Mouse (Mus musculus) stomach, embryonic 14.5 days (tissue): ENCODE data around the gene Pdlim4. TPM values are rescaled to one million over a fixed set of nuclear protein-coding genes. Genes with fewer than 3 reads are reported as not detected.

Experiments
- ATAC-seq: fragments of 200-750 bp; cut with Nextera tagmentation; 2 replicates; pipeline ENCODE4 v1.8.0; 2017; ENCODE audit warnings: low read depth, moderate TSS enrichment; ENCODE audit not compliant: insufficient number of reproducible peaks, insufficient read depth, low FRiP score
- H3K27ac ChIP-seq: fragments of 300-500 bp; sonication (generic); 2 replicates; pipeline ENCODE4 v1.5.1; 2014; ENCODE audit warnings: mild to moderate bottlenecking, low read length, moderate library complexity, mixed read lengths
- H3K27me3 ChIP-seq: fragments of 300-500 bp; sonication (generic); 2 replicates; pipeline ENCODE4 v1.6.1; 2014; ENCODE audit warnings: low read length, control low read depth, mixed read lengths; ENCODE audit not compliant: control insufficient read depth, insufficient read depth
- H3K36me3 ChIP-seq: fragments of 300-500 bp; sonication (generic); 2 replicates; pipeline ENCODE4 v1.6.1; 2014; ENCODE audit warnings: mild to moderate bottlenecking, control low read depth, low read length, moderate library complexity, mixed read lengths; ENCODE audit not compliant: control insufficient read depth, insufficient read depth
- H3K4me1 ChIP-seq: fragments of 300-500 bp; sonication (generic); 2 replicates; pipeline ENCODE4 v1.6.1; 2014; ENCODE audit warnings: low read length, control low read depth, mixed read lengths; ENCODE audit not compliant: control insufficient read depth, insufficient read depth
- H3K4me2 ChIP-seq: fragments of 300-500 bp; sonication (generic); replicated peaks from 2 replicates; pipeline ENCODE4 v1.6.1; 2014; ENCODE audit warnings: low read depth, low read length, control low read depth
- H3K4me3 ChIP-seq: fragments of 300-500 bp; sonication (generic); 2 replicates; pipeline ENCODE4 v1.5.1; 2014; ENCODE audit warnings: low read depth, low read length, control low read depth
- H3K9ac ChIP-seq: fragments of 300-500 bp; sonication (generic); replicated peaks from 2 replicates; pipeline ENCODE4 v1.6.1; 2014; ENCODE audit warnings: low read depth, mild to moderate bottlenecking, control low read depth, low read length, moderate library complexity, mixed read lengths
- H3K9me3 ChIP-seq: fragments of 300-500 bp; sonication (generic); 2 replicates; pipeline ENCODE4 v1.6.1; 2016; ENCODE audit warnings: low read depth, low read length, control low read depth; ENCODE audit not compliant: control insufficient read depth
- WGBS: fragments of 180-500 bp; shearing (Covaris S2); extraction: QIAGEN DNeasy Blood & Tissue Kit; methylation state at CpG from one replicate; pipeline ENCODE4 v1.1.7; 2014; 5-methylcytosine and 5-hydroxymethylcytosine counted together
- polyA plus RNA-seq: library from polyadenylated mRNA; unstranded; fragments of >200 nt; fragmentation: Nextera tagmentation; extraction: Ambion mirVana; gene quantifications from 2 replicates; pipeline ENCODE4 v1.2.1, GENCODE M21; 2014

The Pdlim4 gene
- polyA plus RNA-seq, 1 experiment from 2014 or later: 76.7 TPM

DNA sequence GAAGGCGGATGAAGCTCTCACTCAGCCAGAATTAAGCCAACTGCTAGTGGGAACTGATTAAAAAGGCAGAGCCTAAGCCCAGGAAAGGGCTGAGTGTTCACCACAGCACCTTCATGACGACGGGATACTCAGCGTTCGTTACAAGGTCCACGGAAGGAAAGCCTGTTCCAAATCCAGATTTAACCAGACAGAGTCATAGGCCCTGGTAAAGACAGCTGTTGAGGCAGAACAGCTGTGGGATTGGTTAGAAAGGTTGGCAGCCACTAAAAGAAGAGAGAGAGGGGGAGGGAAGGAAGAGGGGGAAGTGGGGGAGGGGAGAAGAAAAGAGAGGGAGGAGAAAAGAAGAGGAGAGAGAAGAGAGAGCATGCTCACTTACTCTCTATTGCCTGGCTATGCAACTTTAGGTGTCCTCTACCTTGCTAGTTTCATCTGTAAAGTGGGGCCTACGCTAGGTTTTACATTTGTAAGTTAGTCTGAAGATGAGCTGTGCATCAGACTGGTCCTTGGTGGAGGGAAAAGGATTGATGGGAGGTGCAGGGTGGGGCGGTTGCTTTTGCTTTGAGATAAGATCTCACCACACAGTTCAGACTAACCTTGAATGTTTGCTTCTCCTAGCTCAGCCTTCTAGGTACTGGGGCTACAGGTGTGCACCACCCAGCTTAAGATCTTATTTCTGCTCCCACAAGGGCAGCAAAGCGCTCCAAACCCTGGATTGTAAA, 5.9 kb downstream of the Pdlim4 start:
- no peak for ATAC-seq
- peak overlapping the region; percentile 61 for H3K27ac ChIP-seq
- H3K9ac ChIP-seq: no peak overlapping the region
- H3K9me3 ChIP-seq: no peaks in the 10 kb centered on the region
- H3K4me2 ChIP-seq: no peak overlapping the region
- WGBS: 51% methylated on average over 9 of the region's 9 CpGs
- H3K36me3 ChIP-seq: no peaks in the 10 kb centered on the region; the same call in 1 of the 2 replicates
- no peaks in the 10 kb centered on the region for H3K27me3 ChIP-seq
- H3K4me1 ChIP-seq: peaks cover 47% of the 10 kb centered on the region; the same call in 1 of the 2 replicates
- no peak overlapping the region for H3K4me3 ChIP-seq

DNA sequence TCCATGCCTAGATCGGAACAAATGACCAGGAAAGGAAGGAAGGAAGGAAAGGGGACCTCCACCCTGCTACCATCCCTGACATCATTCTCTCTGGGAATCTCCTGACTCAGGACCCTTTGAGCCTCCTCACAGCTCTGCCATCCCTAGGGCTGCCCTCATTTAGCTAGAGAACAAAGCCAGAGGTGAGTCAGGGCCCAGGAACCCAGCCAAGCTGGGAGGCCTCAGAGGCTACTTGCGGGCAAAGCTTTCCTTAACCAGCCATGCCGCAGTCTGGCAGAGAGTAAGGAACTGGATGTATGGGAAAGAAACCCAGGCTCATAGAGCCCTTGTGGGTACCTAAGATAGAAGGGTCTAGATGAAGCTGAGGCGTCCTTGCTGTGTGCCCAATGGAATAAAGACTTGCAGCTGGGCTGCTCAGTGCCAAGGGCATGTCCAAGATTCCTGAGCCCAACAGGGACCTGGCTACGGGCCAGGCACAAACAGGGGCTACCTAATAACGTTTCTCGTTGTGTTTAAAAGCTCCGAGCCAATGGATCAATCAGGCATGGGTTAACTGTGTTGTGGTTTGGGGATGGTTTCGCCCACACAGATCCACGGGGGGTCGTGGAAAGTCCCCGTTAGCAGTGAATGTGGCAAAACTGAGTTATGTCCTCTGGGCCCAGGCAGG, 6.6 kb downstream of the Pdlim4 start:
- Histone ChIP-seq H3K9ac (no peak overlapping the region), H3K27me3 (no peaks in the 10 kb centered on the region), H3K36me3 (no peaks in the 10 kb centered on the region; the same call in 1 of the 2 replicates), H3K4me2 (no peak overlapping the region), H3K4me1 (peaks cover 46% of the 10 kb centered on the region), H3K9me3 (no peaks in the 10 kb centered on the region), H3K4me3 (no peak overlapping the region), H3K27ac (peak overlapping the region; percentile 61)
- ATAC-seq: no peak
- 67% methylated on average over 12 of the region's 12 CpGs for WGBS

DNA sequence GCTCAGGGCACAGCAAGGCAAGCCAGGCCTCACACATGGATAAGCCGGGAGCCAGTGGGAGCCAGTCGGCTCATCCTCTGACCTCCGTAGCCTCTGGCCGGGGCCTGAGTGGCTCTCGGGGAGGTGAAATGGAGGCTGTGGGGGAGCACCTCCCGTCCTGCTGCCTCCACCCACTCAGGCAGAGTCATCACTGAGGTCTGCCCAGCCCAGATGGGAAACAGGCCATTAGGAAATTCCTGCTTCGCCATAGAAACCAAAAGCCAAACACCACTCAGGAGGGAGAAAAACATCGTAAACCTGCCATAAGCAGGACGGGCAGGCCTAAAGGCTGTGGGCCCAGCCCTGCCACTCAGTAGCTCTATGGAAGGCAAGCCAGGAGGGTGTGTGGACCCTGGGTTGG, 8.5 kb downstream of the Pdlim4 start:
- WGBS: 21% methylated on average over 9 of the region's 9 CpGs
- no peaks in the 10 kb centered on the region for H3K9me3 ChIP-seq
- no peak overlapping the region; the same call in 1 of the 2 replicates for H3K27ac ChIP-seq
- H3K4me2 ChIP-seq: no peak overlapping the region
- H3K27me3 ChIP-seq: no peaks in the 10 kb centered on the region
- no peak for ATAC-seq
- H3K9ac ChIP-seq: no peak overlapping the region
- peaks cover 4% of the 10 kb centered on the region; the same call in 1 of the 2 replicates for H3K36me3 ChIP-seq
- H3K4me1 ChIP-seq: peaks cover 38% of the 10 kb centered on the region
- no peak overlapping the region for H3K4me3 ChIP-seq

DNA sequence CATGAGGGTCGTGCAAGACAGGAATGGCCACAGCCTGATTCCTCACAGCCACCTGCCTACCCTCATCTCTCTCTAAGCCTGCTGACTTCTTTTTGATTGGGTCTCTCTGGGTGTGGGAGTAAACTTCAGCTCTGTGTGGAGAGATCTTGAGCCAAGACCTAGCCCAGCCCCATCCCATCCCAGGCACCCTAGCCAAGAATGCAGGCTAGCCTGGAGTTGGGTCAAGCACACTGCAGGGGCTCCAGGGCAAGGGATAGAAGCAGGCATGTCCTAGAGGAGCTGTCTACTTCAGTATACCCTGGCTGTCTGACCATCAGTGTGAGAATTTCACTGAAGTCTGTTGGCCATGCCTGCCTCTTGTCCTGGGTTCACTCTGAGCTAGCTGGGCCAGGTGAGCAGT, 9.3 kb downstream of the Pdlim4 start:
- WGBS: 29% methylated on average over 1 of the region's 1 CpGs
- H3K27ac ChIP-seq: no peak overlapping the region
- H3K4me3 ChIP-seq: no peak overlapping the region
- no peaks in the 10 kb centered on the region for H3K27me3 ChIP-seq
- ATAC-seq: no peak
- H3K36me3 ChIP-seq: peaks cover 4% of the 10 kb centered on the region; the same call in 1 of the 2 replicates
- H3K4me1 ChIP-seq: peaks cover 38% of the 10 kb centered on the region
- H3K9me3 ChIP-seq: no peaks in the 10 kb centered on the region
- no peak overlapping the region for H3K9ac ChIP-seq
- no peak overlapping the region for H3K4me2 ChIP-seq

DNA sequence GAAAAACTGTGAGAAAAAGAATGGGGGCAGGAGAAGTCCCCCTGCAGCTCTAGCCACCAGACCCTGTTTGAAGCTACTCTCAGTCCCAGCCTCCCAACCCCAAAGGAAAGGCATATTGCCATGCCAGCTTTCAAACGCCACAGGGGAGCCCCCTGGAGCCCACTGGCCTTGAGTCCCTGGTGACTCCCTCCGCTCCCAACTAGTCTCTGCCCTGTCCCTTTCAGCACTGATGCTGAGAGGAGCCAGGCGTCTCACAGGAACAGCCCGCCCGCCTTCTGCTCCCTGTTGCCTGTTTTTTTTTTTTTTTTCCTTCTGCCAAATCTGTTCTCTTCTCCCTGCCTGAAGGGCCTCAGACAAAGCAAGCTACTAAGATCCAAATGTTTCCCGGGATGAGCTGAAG, 10.2 kb downstream of the Pdlim4 start:
- Histone ChIP-seq H3K9me3 (no peaks in the 10 kb centered on the region), H3K36me3 (peaks cover 4% of the 10 kb centered on the region; the same call in 1 of the 2 replicates), H3K4me3 (no peak overlapping the region), H3K27me3 (no peaks in the 10 kb centered on the region), H3K27ac (no peak overlapping the region), H3K4me2 (no peak overlapping the region), H3K9ac (no peak overlapping the region), H3K4me1 (peaks cover 38% of the 10 kb centered on the region)
- ATAC-seq: no peak
- 43% methylated on average over 6 of the region's 6 CpGs for WGBS

DNA sequence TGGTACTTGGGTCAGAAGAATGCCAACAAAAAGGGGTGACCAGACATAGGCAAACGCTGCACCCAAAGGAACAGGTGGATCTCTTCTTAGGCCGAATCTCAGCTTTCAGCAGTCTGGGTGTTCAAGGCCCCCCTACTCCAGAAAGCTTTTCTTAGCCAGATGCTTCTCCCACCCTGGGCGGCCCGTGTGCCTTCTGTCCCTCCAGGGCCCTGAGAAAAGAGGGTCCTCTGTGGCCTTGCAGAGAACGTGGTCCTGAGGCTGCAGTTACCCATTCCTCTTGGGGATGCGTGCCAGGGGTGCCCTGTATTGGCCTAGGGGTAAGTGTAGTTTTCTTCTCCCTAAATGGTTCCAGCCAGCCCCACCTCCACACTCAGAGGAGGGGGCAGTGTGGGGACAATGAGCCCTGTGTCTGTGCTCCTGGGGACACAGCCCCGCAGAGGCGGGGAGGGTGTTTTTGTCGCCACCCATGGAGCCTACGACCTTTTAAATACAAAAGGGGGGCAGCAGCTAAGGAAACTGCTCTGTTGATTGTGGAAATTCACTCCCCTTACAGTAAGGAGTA, 10.7 kb downstream of the Pdlim4 start:
- Histone ChIP-seq H3K27ac (no peak overlapping the region), H3K4me3 (no peak overlapping the region), H3K36me3 (peaks cover 4% of the 10 kb centered on the region; the same call in 1 of the 2 replicates), H3K27me3 (no peaks in the 10 kb centered on the region), H3K9ac (no peak overlapping the region), H3K4me2 (no peak overlapping the region), H3K4me1 (peaks cover 37% of the 10 kb centered on the region), H3K9me3 (no peaks in the 10 kb centered on the region)
- ATAC-seq: no peak
- 54% methylated on average over 10 of the region's 10 CpGs for WGBS

DNA sequence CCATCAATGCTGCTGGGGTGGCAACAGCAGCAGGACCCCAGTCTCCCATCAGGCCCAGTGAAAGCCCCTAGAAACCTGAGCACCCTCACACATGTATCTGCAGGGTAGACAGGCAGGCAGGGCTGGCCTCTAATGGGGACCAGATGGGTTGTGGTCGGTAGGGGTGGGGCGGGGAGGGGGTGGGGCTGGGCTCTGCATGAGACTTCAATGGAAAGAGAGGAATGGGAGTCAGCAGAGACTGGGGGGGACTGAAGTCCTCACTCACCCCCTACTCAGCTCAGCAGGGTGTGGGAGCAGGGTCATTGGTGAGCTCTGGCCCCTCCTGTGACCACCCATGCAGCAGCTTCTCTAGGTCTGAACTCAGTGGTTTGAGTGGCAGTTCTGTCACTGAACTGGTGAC, 11.4 kb downstream of the Pdlim4 start:
- Histone ChIP-seq H3K4me3 (no peak overlapping the region), H3K36me3 (peaks cover 4% of the 10 kb centered on the region; the same call in 1 of the 2 replicates), H3K27ac (no peak overlapping the region), H3K9me3 (no peaks in the 10 kb centered on the region), H3K4me2 (no peak overlapping the region), H3K4me1 (peaks cover 30% of the 10 kb centered on the region), H3K27me3 (no peaks in the 10 kb centered on the region), H3K9ac (no peak overlapping the region)
- no peak for ATAC-seq
- WGBS: 22% methylated on average over 2 of the region's 2 CpGs

DNA sequence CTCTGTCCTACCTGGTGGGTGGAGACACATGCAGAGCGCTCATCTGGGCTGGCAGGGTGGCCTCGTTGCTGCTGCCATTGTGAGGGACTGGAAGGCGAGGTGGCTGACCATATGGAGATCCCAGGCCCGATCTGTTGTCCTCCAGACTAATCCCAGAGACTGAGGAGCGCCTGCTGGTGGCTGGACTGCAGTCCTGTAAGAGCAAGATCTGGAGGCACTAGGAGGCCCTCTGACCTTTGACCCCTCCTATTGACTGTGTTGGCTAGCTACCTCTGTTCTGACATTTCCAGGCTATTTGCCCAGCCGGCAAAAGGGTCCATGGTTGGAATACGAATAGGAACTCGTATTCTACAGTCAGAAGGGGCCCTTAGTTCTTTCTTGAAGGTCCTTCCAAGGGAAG, 12.7 kb downstream of the Pdlim4 start:
- Histone ChIP-seq H3K4me2 (no peak overlapping the region), H3K36me3 (peaks cover 4% of the 10 kb centered on the region; the same call in 1 of the 2 replicates), H3K9ac (no peak overlapping the region), H3K4me3 (no peak overlapping the region), H3K27me3 (no peaks in the 10 kb centered on the region), H3K9me3 (no peaks in the 10 kb centered on the region), H3K4me1 (peaks cover 25% of the 10 kb centered on the region), H3K27ac (no peak overlapping the region)
- ATAC-seq: no peak
- WGBS: 51% methylated on average over 8 of the region's 8 CpGs
